Mouse (Mus musculus) lung, embryonic 15.5 days (tissue): ENCODE data around the gene Cdc73. TPM values are rescaled to one million over a fixed set of nuclear protein-coding genes. Genes with fewer than 3 reads are reported as not detected.

Experiments used
- ATAC-seq: fragments of 200-750 bp; cut with Nextera tagmentation; 2 replicates; pipeline ENCODE4 v1.8.0; 2017; ENCODE audit warnings: moderate number of reproducible peaks, borderline replicate concordance; ENCODE audit not compliant: low FRiP score, low TSS enrichment; ENCODE audit errors: extremely low read depth
- H3K27ac ChIP-seq: fragments of 300-500 bp; sonication (generic); 2 replicates; pipeline ENCODE4 v1.5.1; 2015; ENCODE audit warnings: moderate library complexity, mild to moderate bottlenecking, inconsistent platforms
- H3K27me3 ChIP-seq: fragments of 300-500 bp; sonication (generic); 2 replicates; pipeline ENCODE4 v1.6.1; 2015; ENCODE audit warnings: inconsistent platforms
- H3K36me3 ChIP-seq: fragments of 300-500 bp; sonication (generic); 2 replicates; pipeline ENCODE4 v1.6.1; 2015; ENCODE audit warnings: inconsistent platforms
- H3K4me1 ChIP-seq: fragments of 300-500 bp; sonication (generic); 2 replicates; pipeline ENCODE4 v1.6.1; 2015; ENCODE audit warnings: inconsistent platforms
- H3K4me2 ChIP-seq: fragments of 300-500 bp; sonication (generic); 2 replicates; pipeline ENCODE4 v1.6.1; 2015; ENCODE audit warnings: inconsistent platforms, mild to moderate bottlenecking, moderate library complexity
- H3K4me3 ChIP-seq: fragments of 300-500 bp; sonication (generic); 2 replicates; pipeline ENCODE4 v1.5.1; 2015; ENCODE audit warnings: mild to moderate bottlenecking, inconsistent platforms
- H3K9ac ChIP-seq: fragments of 300-500 bp; sonication (generic); 2 replicates; pipeline ENCODE4 v1.6.1; 2015; ENCODE audit warnings: inconsistent platforms
- H3K9me3 ChIP-seq: fragments of 300-500 bp; sonication (generic); 2 replicates; pipeline ENCODE4 v1.6.1; 2016; ENCODE audit warnings: inconsistent platforms
- WGBS: fragments of 180-500 bp; shearing (Covaris S2); methylation state at CpG from one replicate; pipeline ENCODE4 v1.1.7; 2015; 5-methylcytosine and 5-hydroxymethylcytosine counted together
- polyA plus RNA-seq: library from polyadenylated mRNA; unstranded; fragments of >200 nt; fragmentation: Nextera tagmentation; extraction: Ambion mirVana; gene quantifications from 2 replicates; pipeline ENCODE4 v1.2.1, GENCODE M21; 2015

Cdc73 gene
- polyA plus RNA-seq, 1 experiment from 2014 or later = 32.3 TPM

GRCm38 (mm10) chr1:143619760-143620159 is 82.9 kb downstream of the Cdc73 start:
- Histone ChIP-seq H3K4me1 (no peaks in the 10 kb centered on the region), H3K27ac (no peak overlapping the region)

GRCm38 (mm10) chr1:143612901-143613300 is 89.8 kb downstream of the Cdc73 start:
- H3K27me3 ChIP-seq = no peaks in the 10 kb centered on the region
- H3K4me1 ChIP-seq = no peaks in the 10 kb centered on the region
- no peak overlapping the region for H3K27ac ChIP-seq
- peaks cover 17% of the 10 kb centered on the region for H3K36me3 ChIP-seq
- 90% methylated on average over 2 of the region's 2 CpGs for WGBS
- H3K4me2 ChIP-seq = no peak overlapping the region
- no peak overlapping the region for H3K9ac ChIP-seq
- ATAC-seq = no peak
- H3K4me3 ChIP-seq = no peak overlapping the region
- no peaks in the 10 kb centered on the region for H3K9me3 ChIP-seq

More at GRCm38 (mm10) chr1:143619760-143620159, 82.9 kb downstream of the Cdc73 start:
- Histone ChIP-seq H3K4me3 (no peak overlapping the region), H3K9me3 (no peaks in the 10 kb centered on the region), H3K36me3 (peaks cover 7% of the 10 kb centered on the region; the same call in 1 of the 2 replicates), H3K27me3 (no peaks in the 10 kb centered on the region), H3K9ac (no peak overlapping the region), H3K4me2 (no peak overlapping the region)
- 74% methylated on average over 2 of the region's 2 CpGs for WGBS
- no peak for ATAC-seq

- Histone ChIP-seq H3K27me3 (no peaks in the 10 kb centered on the region), H3K36me3 (peaks cover 9% of the 10 kb centered on the region), H3K9ac (no peak overlapping the region), H3K27ac (no peak overlapping the region), H3K4me1 (no peaks in the 10 kb centered on the region), H3K4me3 (no peak overlapping the region), H3K4me2 (no peak overlapping the region), H3K9me3 (no peaks in the 10 kb centered on the region)
- 67% methylated on average over 2 of the region's 2 CpGs for WGBS
- no peak for ATAC-seq
These were observed 93.8 kb downstream of the Cdc73 start for GRCm38 (mm10) chr1:143608911-143609310.

- 71% methylated on average over 2 of the region's 2 CpGs for WGBS
- no peaks in the 10 kb centered on the region for H3K36me3 ChIP-seq
- no peak overlapping the region for H3K9ac ChIP-seq
- H3K4me3 ChIP-seq = no peak overlapping the region
- no peaks in the 10 kb centered on the region for H3K9me3 ChIP-seq
- no peak overlapping the region for H3K4me2 ChIP-seq
- no peak for ATAC-seq
- H3K27ac ChIP-seq = no peak overlapping the region
- no peaks in the 10 kb centered on the region for H3K4me1 ChIP-seq
- no peaks in the 10 kb centered on the region for H3K27me3 ChIP-seq
These were observed 105.8 kb downstream of the Cdc73 start for GRCm38 (mm10) chr1:143596864-143597263.

- Histone ChIP-seq H3K27me3 (no peaks in the 10 kb centered on the region), H3K9ac (no peak overlapping the region), H3K4me3 (no peak overlapping the region), H3K4me2 (no peak overlapping the region), H3K36me3 (no peaks in the 10 kb centered on the region), H3K27ac (no peak overlapping the region), H3K4me1 (no peaks in the 10 kb centered on the region), H3K9me3 (no peaks in the 10 kb centered on the region)
- no peak for ATAC-seq
- WGBS = 70% methylated on average over 10 of the region's 10 CpGs
These were observed 125.7 kb downstream of the Cdc73 start for GRCm38 (mm10) chr1:143576824-143577543.

- WGBS = 44% methylated on average over 1 of the region's 1 CpGs
- no peak for ATAC-seq
- Histone ChIP-seq H3K4me2 (no peak overlapping the region), H3K36me3 (no peaks in the 10 kb centered on the region), H3K27me3 (no peaks in the 10 kb centered on the region), H3K9me3 (no peaks in the 10 kb centered on the region), H3K9ac (no peak overlapping the region), H3K4me3 (no peak overlapping the region), H3K27ac (no peak overlapping the region), H3K4me1 (no peaks in the 10 kb centered on the region)
These were observed 144.5 kb downstream of the Cdc73 start for GRCm38 (mm10) chr1:143558235-143558634.

- no peaks in the 10 kb centered on the region for H3K36me3 ChIP-seq
- H3K9me3 ChIP-seq = no peaks in the 10 kb centered on the region
- H3K27me3 ChIP-seq = no peaks in the 10 kb centered on the region
- ATAC-seq = no peak
- H3K9ac ChIP-seq = no peak overlapping the region
- 15% methylated on average over 1 of the region's 1 CpGs for WGBS
- H3K4me1 ChIP-seq = no peaks in the 10 kb centered on the region
- H3K4me2 ChIP-seq = no peak overlapping the region
- no peak overlapping the region for H3K27ac ChIP-seq
- H3K4me3 ChIP-seq = no peak overlapping the region
These were observed 147.2 kb downstream of the Cdc73 start for GRCm38 (mm10) chr1:143555533-143555932.

- Histone ChIP-seq H3K27me3 (no peaks in the 10 kb centered on the region), H3K4me1 (no peaks in the 10 kb centered on the region), H3K4me2 (no peak overlapping the region), H3K9me3 (no peaks in the 10 kb centered on the region), H3K27ac (no peak overlapping the region), H3K4me3 (no peak overlapping the region), H3K9ac (no peak overlapping the region), H3K36me3 (no peaks in the 10 kb centered on the region)
- 27% methylated on average over 2 of the region's 2 CpGs for WGBS
- no peak for ATAC-seq
These were observed 148.1 kb downstream of the Cdc73 start for GRCm38 (mm10) chr1:143554621-143555020.

Other genes starting within 250 kb of the Cdc73 start
- gene B3galt2, start 62.2 kb downstream of the Cdc73 start, polyA plus RNA-seq = 0.19 and 0.25 TPM in 2 replicates
- gene Glrx2, start 13.4 kb upstream of the Cdc73 start, polyA plus RNA-seq = 81.0 and 85.8 TPM in 2 replicates
- gene Trove2, start 74.2 kb upstream of the Cdc73 start, polyA plus RNA-seq = 18.5 and 19.8 TPM in 2 replicates
- 92.3 and 94.0 TPM in 2 replicates for gene Uchl5, start 74.4 kb upstream of the Cdc73 start, polyA plus RNA-seq